Mouse (Mus musculus): ENCODE results near the gene Ppp1r15b. TPM values are rescaled to one million over a fixed set of nuclear protein-coding genes. Genes with fewer than 3 reads are reported as not detected.

Gene Ppp1r15b
- total RNA-seq, 2 experiments from 2014 or later, result 43.4 to 45.7 TPM

DNA sequence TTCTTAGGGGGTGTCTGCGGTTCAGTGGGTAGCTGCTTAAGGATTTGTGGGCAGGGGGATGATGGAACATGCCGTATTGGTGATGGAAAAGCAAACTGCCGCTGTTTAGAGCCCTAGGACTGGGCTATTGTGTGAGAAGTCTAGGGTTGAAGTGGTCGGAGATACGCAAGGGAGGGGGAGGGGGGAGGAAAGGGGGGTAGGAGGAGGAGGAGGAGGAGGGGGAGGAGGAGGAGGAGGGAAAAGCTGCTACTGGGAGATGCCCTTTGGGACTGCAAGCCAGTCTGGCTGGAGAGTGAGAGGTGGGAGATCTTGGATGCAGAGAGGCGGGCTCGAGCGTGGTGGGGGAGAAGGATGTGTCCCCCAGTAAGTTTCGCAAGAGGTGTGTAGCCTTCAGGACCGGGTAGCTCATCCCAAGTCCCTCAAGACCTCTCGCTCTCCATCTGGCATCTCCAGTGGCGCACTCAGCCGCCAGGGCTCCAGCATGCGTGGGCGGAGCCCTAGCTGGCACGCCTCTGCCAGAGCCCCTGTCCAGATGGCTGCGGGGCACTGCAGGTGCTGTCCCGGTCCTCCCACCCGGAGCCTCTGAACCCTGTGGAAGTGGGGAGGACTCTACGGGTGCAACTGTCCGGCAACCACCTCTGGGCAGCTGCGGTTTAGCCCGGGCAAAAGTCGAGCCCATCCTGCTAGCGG lies 51.2 kb downstream of the Ppp1r15b start:
- peak; percentile 70 to 79 for DNase-seq (ENCODE audit: low spot score in 2 of 2)
- intact Hi-C loops (cut with DNase I), result loop anchor here (1.0 kb wide), 1 partner anchor 43 kb away; no protein-coding TSS in a partner anchor

DNA sequence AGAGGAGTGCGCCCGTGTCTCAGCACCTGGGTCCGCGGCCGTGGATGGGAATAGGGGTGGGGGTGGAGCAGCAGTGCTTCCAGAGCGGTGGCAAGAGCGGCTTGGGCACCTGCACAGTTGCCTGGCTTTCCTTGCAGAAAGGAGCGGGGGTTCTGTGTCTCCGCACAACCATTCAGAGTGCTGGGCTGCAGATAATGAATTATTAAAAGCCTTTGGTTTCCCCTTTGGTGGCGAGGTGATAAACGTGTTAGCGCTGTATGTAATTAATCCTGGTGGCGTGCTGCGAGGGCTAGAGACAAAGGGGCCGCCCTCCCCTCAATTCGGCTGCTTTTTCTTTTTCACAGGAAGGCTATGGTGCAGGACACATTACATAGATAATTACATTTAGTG lies 51.8 kb downstream of the Ppp1r15b start:
- intact Hi-C loops (cut with DNase I), result loop anchor here (1.0 kb wide), 1 partner anchor 43 kb away; no protein-coding TSS in a partner anchor
- DNase-seq (ENCODE audit: low spot score in 2 of 2), result no peak

DNA sequence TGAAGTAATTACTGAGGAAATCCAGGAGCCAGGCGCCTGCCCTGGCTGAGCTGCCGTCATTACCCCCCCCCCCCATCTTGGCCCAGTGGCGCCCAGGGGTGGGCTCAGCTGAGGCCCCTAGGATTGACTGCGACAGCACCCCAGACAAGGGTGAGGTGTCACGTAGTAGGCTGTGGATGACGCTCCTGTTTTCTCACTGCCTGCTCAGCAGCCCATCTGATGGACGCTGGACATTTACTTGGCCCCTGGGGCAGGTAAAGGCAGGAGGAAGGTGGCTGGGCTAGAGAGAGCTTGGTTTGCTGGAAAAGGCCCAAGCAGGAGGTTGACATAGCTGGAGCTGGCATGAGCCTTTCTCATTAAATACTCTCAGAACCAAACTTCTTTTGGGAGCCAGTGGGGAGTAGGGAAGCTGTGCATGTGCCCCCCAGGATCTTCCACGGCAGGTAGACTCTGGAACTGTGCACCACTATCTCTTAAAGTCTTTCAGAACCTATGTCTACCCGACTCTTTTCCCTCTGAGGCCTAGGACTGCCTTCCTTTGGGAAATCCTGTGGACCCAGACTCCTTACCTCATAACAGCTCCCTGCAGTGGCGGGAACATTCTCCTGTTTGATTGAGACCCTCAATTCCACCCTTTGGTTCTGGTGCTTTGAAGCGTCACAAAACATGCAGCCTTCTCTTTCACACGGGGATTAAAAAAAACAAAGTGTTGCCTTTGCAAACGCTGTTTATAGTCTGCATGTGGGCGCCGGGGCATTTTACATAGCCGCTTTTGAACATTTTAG lies 52.4 kb downstream of the Ppp1r15b start:
- intact Hi-C loops (cut with DNase I), result no loop called here
- no peak for DNase-seq (ENCODE audit: low spot score in 2 of 2)

DNA sequence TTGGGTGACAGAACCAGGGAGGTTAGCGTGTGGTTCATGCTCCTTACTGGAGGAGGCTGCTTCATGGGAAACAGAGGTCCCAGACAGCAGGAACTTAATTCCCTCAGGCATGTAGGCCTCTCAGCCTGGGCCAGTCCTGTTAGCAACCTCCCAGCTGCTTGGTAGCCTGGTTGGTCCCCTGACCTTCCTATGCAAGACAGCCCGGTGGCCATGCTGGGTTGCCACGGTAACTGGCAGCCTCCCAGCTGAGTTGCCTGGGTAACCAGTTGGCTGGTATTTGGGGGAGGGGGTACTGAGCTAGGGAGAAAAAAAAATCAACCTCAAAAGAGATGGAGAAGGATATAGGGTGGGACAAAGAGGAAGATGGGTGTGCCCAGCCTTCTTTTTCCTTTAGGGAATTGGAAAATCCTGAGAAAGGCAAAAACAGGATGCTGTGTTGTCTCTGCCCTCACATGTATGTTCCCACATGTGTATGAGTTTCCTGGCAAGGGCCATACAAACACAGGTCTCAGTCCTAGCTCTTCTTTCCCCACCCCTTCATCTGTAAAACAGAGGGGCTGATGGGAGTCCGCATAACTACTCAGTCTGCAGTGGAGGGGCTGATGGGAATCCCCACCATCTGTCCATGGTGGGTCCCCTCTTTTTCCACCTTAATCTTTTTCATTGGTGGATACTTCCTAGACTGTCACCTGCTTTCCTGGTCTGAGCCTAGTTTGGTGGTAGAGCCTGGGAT lies 57.2 kb downstream of the Ppp1r15b start:
- DNase-seq (ENCODE audit: low spot score in 2 of 2), result no peak
- intact Hi-C loops (cut with DNase I), result no loop called here

DNA sequence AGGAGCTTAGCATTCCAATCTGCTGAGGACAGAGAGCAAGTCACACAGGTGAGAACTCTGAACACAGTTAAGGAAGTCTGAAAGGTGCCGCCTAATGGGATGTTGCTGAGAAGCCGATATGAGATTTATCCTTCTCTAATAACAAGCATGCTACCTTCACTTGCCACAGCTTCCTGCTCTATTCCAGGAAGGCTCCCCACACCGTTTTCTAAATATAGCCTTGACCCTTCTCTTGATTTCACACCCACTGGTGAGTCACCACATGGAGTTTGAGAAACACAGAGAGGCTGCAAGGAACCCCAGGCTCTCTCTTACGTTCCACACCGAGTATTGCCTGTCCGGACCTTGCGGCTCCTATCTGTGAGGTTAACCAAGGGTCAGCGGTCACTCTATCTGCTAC lies 57.8 kb downstream of the Ppp1r15b start:
- no peak for DNase-seq (ENCODE audit: low spot score in 2 of 2)
- intact Hi-C loops (cut with DNase I), result no loop called here

Other genes with a start within 250 kb of the Ppp1r15b start
- gene Mdm4, start 100.6 kb upstream of the Ppp1r15b start, total RNA-seq (2021), result 10 to 100 TPM; 73.9 to 92.0 TPM
- gene Pik3c2b, start 85.5 kb upstream of the Ppp1r15b start, total RNA-seq (2021), result 10 to 100 TPM; 12.8 to 18.2 TPM
- gene Plekha6, start 33.1 kb downstream of the Ppp1r15b start, total RNA-seq (2021), result 10 to 100 TPM; 72.2 to 84.2 TPM
- gene Golt1a, start 178.7 kb downstream of the Ppp1r15b start, total RNA-seq (2021), result 1 to 10 TPM; 1.0 to 1.3 TPM
- gene Kiss1, start 190.7 kb downstream of the Ppp1r15b start, total RNA-seq (2021), result 1 to 10 TPM in 1 of 2 experiments, not detected in 1; 1.8 TPM
- not detected for gene Ren1, start 219.4 kb downstream of the Ppp1r15b start, total RNA-seq (2021)
- 1 to 10 TPM; 8.0 to 8.1 TPM for gene Etnk2, start 232.4 kb downstream of the Ppp1r15b start, total RNA-seq (2021)